Mouse (Mus musculus) spleen, postnatal 10 days (tissue): ENCODE results near the gene 1700030J22Rik.

ENCODE experiments used
- DNase-seq, 2 experiments: peaks; one replicate each; pipeline ENCODE4 v3.0.0; 2021 to 2022; ENCODE audit warnings: low spot score in 2 of 2

The 1700030J22Rik gene

GRCm38 (mm10) chr8:116951778-116952177 is 27.0 kb downstream of the 1700030J22Rik start:
- DNase-seq, result no peak

- DNase-seq, result no peak
Measured at GRCm38 (mm10) chr8:116951369-116951768, 27.4 kb downstream of the 1700030J22Rik start.

DNA sequence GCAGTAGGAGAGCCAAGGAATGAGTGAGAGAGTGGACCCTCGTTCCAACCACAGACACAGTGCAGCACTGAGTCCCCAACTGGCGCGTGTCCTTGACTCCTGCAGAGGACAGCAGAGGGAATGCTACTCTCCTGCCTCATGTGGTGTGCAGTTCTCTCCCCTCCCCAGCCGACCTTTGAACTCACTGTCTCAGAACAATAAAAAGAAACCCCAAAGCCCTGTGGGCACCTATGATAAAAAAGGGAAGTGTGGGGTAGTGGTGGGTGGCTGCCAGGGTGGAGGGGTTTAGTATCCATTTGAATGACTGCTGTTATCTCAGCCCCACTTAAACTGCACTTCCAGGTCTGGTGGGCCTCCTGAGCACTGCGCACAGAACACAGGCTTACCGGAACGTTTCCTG is 31.2 kb downstream of the 1700030J22Rik start:
- no peak for DNase-seq

GRCm38 (mm10) chr8:116946851-116947250 is 31.9 kb downstream of the 1700030J22Rik start:
- no peak for DNase-seq

- peak in 1 of 2 experiments; percentile 22 for DNase-seq
Measured at GRCm38 (mm10) chr8:116946268-116946838, 32.4 kb downstream of the 1700030J22Rik start.

DNA sequence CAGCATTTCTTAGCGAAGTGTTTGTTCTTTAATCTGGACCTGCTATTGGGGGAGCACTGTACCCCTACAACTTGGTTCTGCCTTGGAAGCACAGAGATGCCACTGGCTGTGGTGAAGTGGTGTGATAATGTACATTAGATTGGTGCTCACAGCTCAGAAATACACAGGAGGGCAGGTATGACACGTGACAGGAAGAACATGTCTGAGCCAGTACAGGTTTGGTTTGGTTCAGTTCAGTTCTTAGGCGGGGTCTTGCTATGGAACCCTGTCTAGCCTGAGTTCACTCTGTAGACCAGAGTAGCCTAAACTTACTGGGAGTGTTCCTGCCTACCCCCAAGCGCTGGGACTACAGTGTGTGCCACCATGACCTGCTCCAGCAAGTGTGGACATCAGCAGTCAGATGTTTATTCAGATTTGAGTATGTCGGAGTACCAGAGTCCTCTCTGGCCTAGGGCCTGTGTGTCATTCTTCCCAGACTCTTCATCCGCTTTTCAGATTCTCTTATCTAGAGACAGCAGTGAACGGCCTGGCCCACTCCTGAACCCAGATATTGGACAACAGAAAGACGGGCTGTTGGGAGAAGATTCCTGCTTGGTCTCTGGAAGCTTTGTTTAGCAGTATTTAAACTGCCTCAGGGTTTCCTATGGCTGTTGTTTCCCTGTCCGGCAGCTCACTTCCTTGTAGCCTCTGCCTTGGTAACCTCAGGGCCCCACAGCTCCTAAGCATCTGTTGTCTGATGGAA is 33.4 kb downstream of the 1700030J22Rik start:
- no peak for DNase-seq

- DNase-seq, result no peak
Measured at GRCm38 (mm10) chr8:116944385-116944696, 34.4 kb downstream of the 1700030J22Rik start.

GRCm38 (mm10) chr8:116943555-116944384 is 35.0 kb downstream of the 1700030J22Rik start:
- DNase-seq, result peak; percentile 45 to 55

DNA sequence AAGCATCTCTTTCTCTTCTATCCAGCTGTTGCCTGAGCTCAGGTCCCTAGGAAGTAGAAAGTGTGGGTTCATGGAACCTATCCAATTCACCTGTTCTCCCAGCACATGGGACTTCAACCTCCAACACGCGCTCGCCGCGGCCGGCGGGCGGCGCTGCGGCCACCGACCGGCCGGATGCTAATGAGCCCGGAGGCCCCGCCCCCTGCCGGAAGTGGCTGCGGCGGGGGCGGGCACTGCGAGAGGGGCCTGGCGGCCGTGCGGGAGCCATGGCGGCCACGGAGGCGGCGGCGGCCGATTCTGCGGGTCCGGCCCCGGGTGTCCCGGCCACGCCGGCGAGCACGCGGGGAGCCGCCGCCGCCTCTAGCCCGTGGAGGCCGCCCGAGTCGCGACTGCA is 35.6 kb downstream of the 1700030J22Rik start, which contains the start of gene Atmin:
Atmin (plus strand) TSS at position 233 of the 394 bp plus-strand sequence.
- DNase-seq, result peak; percentile 79 to 93

- DNase-seq, result no peak
Measured at GRCm38 (mm10) chr8:116942284-116943058, 36.3 kb downstream of the 1700030J22Rik start.

DNA sequence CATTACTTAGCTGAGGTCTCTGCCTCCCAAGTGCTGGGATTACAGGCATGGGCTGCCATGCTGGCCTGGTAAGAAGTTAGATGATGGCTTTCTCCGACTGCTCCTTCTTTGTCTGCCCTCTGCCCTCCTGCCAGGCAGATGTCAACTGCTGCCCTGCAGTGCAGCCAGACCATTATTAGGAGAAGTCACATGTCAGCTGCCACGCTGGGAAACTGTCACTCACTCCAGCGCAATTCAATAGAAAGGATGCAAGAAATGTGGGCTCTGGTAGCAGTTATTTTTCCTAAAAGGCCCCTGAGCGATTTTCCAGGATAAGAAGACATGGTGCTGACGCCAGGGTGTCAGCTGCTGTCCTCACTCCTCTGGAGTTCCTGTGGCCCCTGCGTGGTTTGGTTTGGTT is 43.3 kb downstream of the 1700030J22Rik start:
- no peak for DNase-seq

DNA sequence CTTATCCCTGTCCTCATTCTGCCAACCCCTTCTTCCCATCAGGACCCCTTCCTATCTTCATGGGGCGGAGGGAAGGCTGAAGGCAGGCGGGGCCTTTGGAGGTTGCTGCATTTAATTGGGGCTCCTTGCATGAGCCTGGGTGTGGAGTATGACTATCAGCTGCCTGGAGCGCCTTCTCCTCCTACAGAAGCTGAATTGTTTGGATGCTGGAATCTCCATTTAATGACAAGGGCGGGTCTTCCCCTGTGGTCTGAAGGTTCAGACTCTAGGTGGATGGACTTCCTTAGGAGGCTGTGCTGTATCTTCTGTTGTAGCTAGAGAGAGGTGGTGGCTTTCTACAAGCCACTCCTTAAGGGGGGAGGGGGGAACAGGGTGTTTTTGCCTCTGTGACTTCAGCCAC is 43.8 kb downstream of the 1700030J22Rik start:
- no peak for DNase-seq

GRCm38 (mm10) chr8:116928588-116928987 is 50.2 kb downstream of the 1700030J22Rik start:
- DNase-seq, result no peak

DNA sequence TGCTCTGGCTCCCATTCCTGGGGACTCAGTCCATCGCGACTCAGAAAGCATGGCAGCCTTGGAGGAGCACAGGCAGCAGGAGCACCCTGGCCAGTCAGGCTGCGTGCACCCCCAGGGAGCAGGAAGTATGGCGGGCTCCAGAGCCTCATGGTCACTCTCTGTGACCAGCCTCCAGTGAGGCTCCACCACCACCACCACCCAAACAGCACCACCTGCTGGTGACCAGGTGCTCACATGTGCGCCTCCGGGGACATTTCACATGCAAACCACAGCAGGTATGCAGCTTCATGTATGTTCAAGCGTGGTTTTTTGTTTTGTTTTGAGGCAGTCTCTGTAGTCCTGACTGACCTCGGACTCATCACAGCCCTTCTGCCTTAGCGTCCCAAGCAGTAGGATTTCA is 50.9 kb downstream of the 1700030J22Rik start:
- peak; percentile 56 to 82 for DNase-seq

DNA sequence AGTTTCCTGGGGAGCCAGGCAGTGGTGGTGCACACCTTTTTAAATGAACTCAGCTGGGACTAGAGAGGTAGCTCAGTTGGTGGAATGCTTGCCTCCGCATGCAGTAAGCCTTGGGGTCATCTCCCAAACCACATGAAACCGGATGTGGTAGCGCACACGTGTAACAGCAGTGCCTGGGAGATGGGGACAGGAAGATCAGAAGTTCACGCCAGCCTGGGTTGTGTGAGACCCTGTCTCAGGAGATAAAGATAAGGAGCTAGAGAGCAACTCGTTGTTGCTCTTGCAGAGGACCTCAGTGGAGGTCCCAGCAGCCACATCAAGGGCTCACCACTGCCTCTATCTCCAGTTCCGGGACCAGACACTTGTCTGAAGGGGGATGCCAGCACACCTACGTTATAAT is 55.2 kb downstream of the 1700030J22Rik start:
- no peak for DNase-seq

DNA sequence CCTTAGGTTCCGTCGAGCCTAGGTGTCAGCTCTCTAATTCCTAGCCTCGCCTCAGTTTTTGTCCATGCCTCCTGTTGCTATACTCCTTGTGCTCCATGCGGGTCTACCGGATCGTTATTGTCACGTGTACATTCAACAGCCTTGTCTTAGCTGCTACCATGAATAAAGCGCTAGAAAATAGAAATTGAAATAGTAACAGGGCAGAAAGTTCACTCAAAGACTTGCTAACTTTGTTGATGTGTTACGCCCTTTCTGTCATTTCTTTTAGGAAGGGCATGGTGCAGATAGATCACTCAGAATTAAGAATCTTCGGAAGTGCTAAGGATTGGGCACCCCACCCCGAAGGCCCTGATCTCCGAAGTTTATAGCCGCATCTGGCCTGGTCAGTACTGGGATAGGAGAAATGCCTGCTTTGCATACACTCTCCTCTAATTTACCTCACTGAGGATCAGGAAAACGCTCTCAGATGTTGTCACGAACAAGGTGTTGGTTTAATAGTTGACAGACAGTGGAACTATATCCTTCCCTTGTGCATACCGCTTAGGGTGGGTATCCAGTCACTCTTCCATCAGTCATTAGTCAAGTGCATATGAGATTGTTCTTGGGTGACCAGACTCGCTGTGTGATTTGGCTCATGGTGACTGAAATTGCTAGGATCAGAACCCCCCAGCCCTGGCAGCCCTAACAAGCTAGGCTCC is 56.5 kb downstream of the 1700030J22Rik start:
- DNase-seq, result peak in 1 of 2 experiments; percentile 9

DNA sequence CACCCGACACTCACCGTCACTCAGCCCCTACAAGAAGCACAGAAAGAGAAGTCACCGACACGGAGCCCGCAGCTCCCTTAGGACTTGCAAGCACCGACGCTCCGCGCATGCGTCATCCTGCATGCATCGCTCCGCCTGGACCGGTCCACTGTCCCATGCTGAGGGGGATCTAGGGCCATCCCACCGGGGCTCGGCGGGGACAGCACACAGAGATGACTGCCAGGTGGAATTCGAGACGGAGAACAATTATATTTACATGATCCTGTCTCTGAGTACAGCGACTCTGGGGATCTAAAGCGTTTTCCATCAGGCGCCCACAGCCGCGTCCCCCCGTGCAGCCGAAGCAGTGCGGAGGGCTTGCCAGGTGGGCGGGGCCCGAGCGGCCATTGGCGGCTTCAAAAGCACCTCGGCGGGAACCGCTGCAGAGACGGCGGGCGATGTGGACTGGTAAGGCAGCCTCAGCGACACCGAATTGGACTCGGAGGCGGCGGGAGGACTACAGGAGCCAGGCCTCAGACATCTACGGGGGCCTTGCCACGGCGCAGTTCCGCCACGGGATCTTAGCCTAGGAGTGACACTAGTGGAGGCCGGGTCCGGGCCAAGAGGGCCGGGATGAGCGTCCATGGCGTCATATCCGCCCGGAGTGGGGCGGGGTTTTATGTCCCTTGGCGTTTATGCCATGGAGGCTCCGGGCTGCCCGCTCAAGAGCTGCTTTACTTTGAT is 57.3 kb downstream of the 1700030J22Rik start, which contains the start of the genes Cmc2 and Cenpn:
Cmc2 (minus strand) TSS at position 119 of the 723 bp plus-strand sequence.
Cenpn (plus strand) TSS at position 394 of the 723 bp plus-strand sequence.
- DNase-seq, result peak; percentile 91 to 94

DNA sequence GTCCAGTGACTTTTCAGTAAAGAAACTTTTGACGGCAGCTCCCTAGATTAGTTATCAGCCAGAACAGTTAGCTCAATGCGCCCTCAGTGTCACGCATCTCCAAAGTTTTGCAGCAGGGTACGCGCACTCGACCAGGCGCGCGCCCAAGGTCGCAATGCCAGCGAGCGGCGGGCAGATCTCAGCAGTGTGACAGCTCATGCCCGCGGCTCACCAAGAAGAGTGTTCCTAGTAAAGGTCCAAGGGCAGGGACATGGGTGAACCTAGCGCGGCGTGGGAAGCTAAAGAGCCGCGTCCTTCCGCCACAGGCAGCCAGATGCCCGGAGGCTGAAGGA is 57.8 kb downstream of the 1700030J22Rik start:
- DNase-seq, result no peak
